Mouse (Mus musculus) kidney, adult 2 months (tissue): ENCODE results near the gene Des.

Experiments
- CTCF ChIP-seq: fragments of 200-500 bp; conservative IDR thresholded peaks from 2 replicates; pipeline ENCODE4 v1.5.1; 2011; ENCODE audit warnings: low read depth, mild to moderate bottlenecking, control low read depth, low read length, moderate library complexity, mixed read lengths; ENCODE audit not compliant: insufficient read depth, insufficient read length
- POLR2A ChIP-seq: fragments of 200-500 bp; IDR thresholded peaks from one replicate; pipeline ENCODE4 v1.6.1; 2011; ENCODE audit warnings: low read depth, low read length, control low read depth

- TF ChIP-seq POLR2A (no peak), CTCF (no peak)
These were observed 27.4 kb downstream of the Des start for GRCm38 (mm10) chr1:75387469-75387928.
